Mouse (Mus musculus) small intestine, adult 2 months (tissue): Measurements from ENCODE around the gene Ccdc34.

Experiments used
- CTCF ChIP-seq: fragments of 200-500 bp; IDR thresholded peaks from 2 replicates; pipeline ENCODE4 v1.5.1; 2012; ENCODE audit warnings: low read depth, mild to moderate bottlenecking, control low read depth, inconsistent platforms, low read length, moderate library complexity, mixed read lengths; ENCODE audit not compliant: insufficient replicate concordance, insufficient read length; ENCODE audit errors: extremely low read depth
- POLR2A ChIP-seq: fragments of 200-500 bp; IDR thresholded peaks from 2 replicates; pipeline ENCODE4 v1.6.1; 2012; ENCODE audit warnings: low read depth, mild to moderate bottlenecking, control low read depth, inconsistent platforms, low read length, moderate library complexity

DNA sequence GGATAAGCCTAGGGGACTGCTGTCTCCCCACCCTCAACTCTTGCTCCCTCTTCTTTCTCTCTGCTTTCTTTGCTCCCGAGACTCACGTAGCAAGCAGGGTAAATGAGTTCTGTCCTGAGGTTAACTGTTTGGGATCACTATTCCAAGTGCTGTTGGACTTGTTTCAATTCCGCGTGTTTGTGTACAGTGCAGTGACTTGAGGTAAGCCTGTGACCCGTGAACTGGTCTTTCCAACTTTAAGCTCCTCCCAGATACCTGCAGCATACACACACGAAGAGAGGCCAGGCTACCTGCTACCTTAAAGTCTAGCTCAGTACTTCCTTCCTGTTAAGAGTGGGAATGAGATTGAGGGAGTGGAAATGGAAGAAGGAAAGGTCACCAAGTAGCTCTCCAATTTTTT, 34.2 kb upstream of the Ccdc34 start:
- TF ChIP-seq CTCF (no peak), POLR2A (no peak)
